Comparison of ENCODE assay signal across 8 mouse cellular contexts in genomic region chr1:79775927-79776458, GRCm38 (mm10). TPM values are rescaled to one million over a fixed set of nuclear protein-coding genes. Genes with fewer than 3 reads are reported as not detected.
DNase-seq lines count a peak whose midpoint lies in the region; ATAC-seq and TF ChIP-seq lines count a peak whose summit lies in the region.

Mrpl44 (plus strand) TSS chr1:79776018.
Wdfy1 (minus strand) TSS chr1:79776143.

- H3K36me3 ChIP-seq in embryonic facial prominence, embryonic 15.5 days, result peaks cover 29% of the 10 kb centered on the region
- H3K36me3 ChIP-seq in limb, embryonic 14.5 days (ENCODE audit: control insufficient read depth, insufficient read depth, low read length), result peaks cover 30% of the 10 kb centered on the region
- H3K36me3 ChIP-seq in midbrain, postnatal 0 days (ENCODE audit: insufficient read depth, low read length), result peaks cover 11% of the 10 kb centered on the region

- H3K4me3 ChIP-seq in bone marrow, adult 2 months (replicated peaks; ENCODE audit: control insufficient read depth, low read depth, low read length), result peak within 1 kb of the TSS; percentile 82
- peak within 1 kb of the TSS; percentile 71 for H3K4me3 ChIP-seq in embryonic facial prominence, embryonic 15.5 days (replicated peaks)
- peak within 1 kb of the TSS; percentile 70 for H3K4me3 ChIP-seq in limb, embryonic 14.5 days (replicated peaks; ENCODE audit: low read length)
- peak within 1 kb of the TSS; percentile 93 for H3K4me3 ChIP-seq in midbrain, postnatal 0 days (ENCODE audit: low read depth, low read length)

- under 1% methylated on average over 38 of the region's 38 CpGs for WGBS in bone marrow, adult 2 months
- under 1% methylated on average over 38 of the region's 38 CpGs for WGBS in embryonic facial prominence, embryonic 15.5 days
- 0% methylated on average over 38 of the region's 38 CpGs for WGBS in limb, embryonic 14.5 days
- WGBS in midbrain, postnatal 0 days, result 0% methylated on average over 38 of the region's 38 CpGs

- peak within 1 kb of the TSS; percentile 86 for H3K9ac ChIP-seq in embryonic facial prominence, embryonic 15.5 days
- peak within 1 kb of the TSS; percentile 81 for H3K9ac ChIP-seq in limb, embryonic 14.5 days (ENCODE audit: low read depth, low read length, severe bottlenecking)
- H3K9ac ChIP-seq in midbrain, postnatal 0 days (replicated peaks; ENCODE audit: low read length, poor library complexity, severe bottlenecking), result peak within 1 kb of the TSS; percentile 95

- peak within 1 kb of the TSS; percentile 54 for H3K4me2 ChIP-seq in embryonic facial prominence, embryonic 15.5 days (replicated peaks)
- peak within 1 kb of the TSS; percentile 49 for H3K4me2 ChIP-seq in limb, embryonic 14.5 days (replicated peaks; ENCODE audit: low read depth, low read length, severe bottlenecking)
- peak within 1 kb of the TSS; percentile 62 for H3K4me2 ChIP-seq in midbrain, postnatal 0 days (ENCODE audit: low read depth, low read length, poor library complexity, severe bottlenecking)

- ATAC-seq in embryonic facial prominence, embryonic 15.5 days (ENCODE audit: insufficient number of reproducible peaks, low FRiP score, low TSS enrichment, low read depth), result peak; percentile 99
- ATAC-seq in limb, embryonic 14.5 days (ENCODE audit: low FRiP score, low read depth), result peak; percentile 98
- peak; percentile 99 for ATAC-seq in midbrain, postnatal 0 days (ENCODE audit: low FRiP score)

- DNase-seq in 416B (ENCODE audit: low read depth), result peak; percentile 97
- peak; percentile 99 for DNase-seq in heart, adult 8-10 months (ENCODE audit: low spot score)
- DNase-seq in kidney, adult 9 months, result peak; percentile 99
- peak; percentile 98 for DNase-seq in limb, embryonic 14.5 days (ENCODE audit: low spot score)
- peak; percentile 98 for DNase-seq in midbrain, postnatal 0 days (ENCODE audit: low spot score)
- peak; percentile 93 to 94 for DNase-seq in spleen, postnatal 14 days (ENCODE audit: low spot score in 2 of 2)

- no peaks in the 10 kb centered on the region; the same call in 1 of the 2 replicates for H3K4me1 ChIP-seq in bone marrow, adult 2 months (ENCODE audit: control insufficient read depth, insufficient read depth, low read length)
- H3K4me1 ChIP-seq in embryonic facial prominence, embryonic 15.5 days, result no peaks in the 10 kb centered on the region
- no peaks in the 10 kb centered on the region for H3K4me1 ChIP-seq in limb, embryonic 14.5 days (ENCODE audit: control insufficient read depth, insufficient read depth, low read length)
- H3K4me1 ChIP-seq in midbrain, postnatal 0 days (ENCODE audit: insufficient read depth, low read length), result 0 out of 2 replicates have a peak, but pooled peaks cover 2% of the 10 kb centered on the region

- no peaks in the 10 kb centered on the region for H3K27me3 ChIP-seq in embryonic facial prominence, embryonic 15.5 days
- no peaks in the 10 kb centered on the region for H3K27me3 ChIP-seq in limb, embryonic 14.5 days (ENCODE audit: control insufficient read depth, insufficient read depth, low read length)
- no peaks in the 10 kb centered on the region for H3K27me3 ChIP-seq in midbrain, postnatal 0 days (ENCODE audit: insufficient read depth, low read length)

- TF ChIP-seq POLR2A in bone marrow, adult 2 months (IDR thresholded peaks at IDR 0.05; ENCODE audit: borderline replicate concordance, control insufficient read depth, low read depth, low read length), result peak; percentile 63; the same call in 1 of the 2 replicates
- no peak for TF ChIP-seq POLR2A in limb, embryonic 14.5 days (IDR thresholded peaks at IDR 0.05; ENCODE audit: borderline replicate concordance, extremely low read depth, insufficient read depth, insufficient read length)

- H3K9me3 ChIP-seq in embryonic facial prominence, embryonic 15.5 days (replicated peaks), result no peaks in the 10 kb centered on the region
- H3K9me3 ChIP-seq in limb, embryonic 14.5 days (ENCODE audit: control insufficient read depth, low read length), result no peaks in the 10 kb centered on the region
- no peaks in the 10 kb centered on the region for H3K9me3 ChIP-seq in midbrain, postnatal 0 days (ENCODE audit: low read length)

- peak within 1 kb of the TSS; percentile 86 for H3K27ac ChIP-seq in bone marrow, adult 2 months (ENCODE audit: control insufficient read depth, insufficient read depth, low read depth, low read length, poor library complexity)
- H3K27ac ChIP-seq in embryonic facial prominence, embryonic 15.5 days (replicated peaks), result peak within 1 kb of the TSS; percentile 86
- H3K27ac ChIP-seq in limb, embryonic 14.5 days (replicated peaks; ENCODE audit: low read depth, low read length), result peak within 1 kb of the TSS; percentile 75
- peak within 1 kb of the TSS; percentile 89 for H3K27ac ChIP-seq in midbrain, postnatal 0 days (ENCODE audit: low read depth, low read length)

- TF ChIP-seq CTCF in bone marrow, adult 2 months (IDR thresholded peaks at IDR 0.05; ENCODE audit: control insufficient read depth, insufficient read depth, low read length), result no peak
- peak; percentile 47 for TF ChIP-seq CTCF in midbrain, postnatal 0 days (IDR thresholded peaks at IDR 0.05)

RNA-seq across cellular contexts. Expression of gene Mrpl44, which starts in this region (rescaled TPM):
- polyA plus RNA-seq in bone marrow, adult 2 months (2011; ENCODE audit: insufficient read depth, insufficient read length, low replicate concordance, missing spikeins), result 10.1 and 17.1 TPM in 2 replicates
- polyA plus RNA-seq in embryonic facial prominence, embryonic 15.5 days (2015; fragmentation: Nextera tagmentation; extraction: Ambion mirVana), result 44.8 and 47.6 TPM in 2 replicates
- 10 to 100 TPM; 69.6 to 73.3 (median 72.1) TPM for total RNA-seq in heart, adult 8-10 months (2022)
- 22.2 and 24.6 TPM in 2 replicates for polyA plus RNA-seq in limb, embryonic 14.5 days (2012; rRNA removed)
- polyA plus RNA-seq in limb, embryonic 14.5 days (2014; fragmentation: Nextera tagmentation; extraction: Ambion mirVana), result 38.1 and 41.2 TPM in 2 replicates
- total RNA-seq in midbrain, postnatal 0 days (2014; rRNA removed), result 24.9 and 34.8 TPM in 2 replicates
- polyA plus RNA-seq in midbrain, postnatal 0 days (2015; fragmentation: Nextera tagmentation; extraction: Ambion mirVana), result 36.0 and 36.4 TPM in 2 replicates

RNA-seq across cellular contexts. Expression of gene Wdfy1, which starts in this region (rescaled TPM):
- polyA plus RNA-seq in bone marrow, adult 2 months (2011; ENCODE audit: insufficient read depth, insufficient read length, low replicate concordance, missing spikeins), result 13.1 and 22.5 TPM in 2 replicates
- 48.0 and 48.8 TPM in 2 replicates for polyA plus RNA-seq in embryonic facial prominence, embryonic 15.5 days (2015; fragmentation: Nextera tagmentation; extraction: Ambion mirVana)
- 10 to 100 TPM; 14.7 to 17.5 (median 16.2) TPM for total RNA-seq in heart, adult 8-10 months (2022)
- 20.8 and 22.1 TPM in 2 replicates for polyA plus RNA-seq in limb, embryonic 14.5 days (2012; rRNA removed)
- 31.1 and 37.1 TPM in 2 replicates for polyA plus RNA-seq in limb, embryonic 14.5 days (2014; fragmentation: Nextera tagmentation; extraction: Ambion mirVana)
- total RNA-seq in midbrain, postnatal 0 days (2014; rRNA removed), result 104 and 111 TPM in 2 replicates
- 94.9 and 98.1 TPM in 2 replicates for polyA plus RNA-seq in midbrain, postnatal 0 days (2015; fragmentation: Nextera tagmentation; extraction: Ambion mirVana)

Comparison
In these comparisons a context has a peak if more than half of its experiments do, and no peak if none do; other contexts are left out.
1. Peak in every context shown above with its lines: DNase-seq, ATAC-seq, H3K4me3 ChIP-seq and H3K27ac ChIP-seq.